Mouse (Mus musculus) lung, embryonic 16.5 days (tissue): ENCODE results near the gene Slc6a2. TPM values are rescaled to one million over a fixed set of nuclear protein-coding genes. Genes with fewer than 3 reads are reported as not detected.

Experiments used
- ATAC-seq: fragments of 200-750 bp; cut with Nextera tagmentation; 2 replicates; pipeline ENCODE4 v1.8.0; 2017; ENCODE audit warnings: low read depth, mild to moderate bottlenecking, moderate library complexity
- H3K27ac ChIP-seq: fragments of 300-500 bp; sonication (generic); 2 replicates; pipeline ENCODE4 v1.5.1; 2014; ENCODE audit warnings: mild to moderate bottlenecking, control low read depth, low read length
- H3K27me3 ChIP-seq: fragments of 300-500 bp; sonication (generic); 2 replicates; pipeline ENCODE4 v1.6.1; 2014; ENCODE audit warnings: low read depth, low read length, mixed read lengths; ENCODE audit not compliant: control insufficient read depth, insufficient read depth
- H3K36me3 ChIP-seq: fragments of 300-500 bp; sonication (generic); 2 replicates; pipeline ENCODE4 v1.6.1; 2014; ENCODE audit warnings: low read length; ENCODE audit not compliant: control insufficient read depth, insufficient read depth
- H3K4me1 ChIP-seq: fragments of 300-500 bp; sonication (generic); replicated peaks from 2 replicates; pipeline ENCODE4 v1.6.1; 2014; ENCODE audit warnings: low read length, mixed read lengths; ENCODE audit not compliant: control insufficient read depth, insufficient read depth
- H3K4me2 ChIP-seq: fragments of 300-500 bp; sonication (generic); 2 replicates; pipeline ENCODE4 v1.6.1; 2014; ENCODE audit warnings: low read depth, low read length, control low read depth
- H3K4me3 ChIP-seq: fragments of 300-500 bp; sonication (generic); 2 replicates; pipeline ENCODE4 v1.5.1; 2014; ENCODE audit warnings: mild to moderate bottlenecking, low read length, control low read depth
- H3K9ac ChIP-seq: fragments of 300-500 bp; sonication (generic); 2 replicates; pipeline ENCODE4 v1.6.1; 2014; ENCODE audit warnings: low read length, control low read depth
- H3K9me3 ChIP-seq: fragments of 300-500 bp; sonication (generic); 2 replicates; pipeline ENCODE4 v1.6.1; 2016; ENCODE audit warnings: low read length; ENCODE audit not compliant: control insufficient read depth
- WGBS: fragments of 180-500 bp; shearing (Covaris S2); extraction: QIAGEN DNeasy Blood & Tissue Kit; methylation state at CpG from one replicate; pipeline ENCODE4 v1.1.7; 2014; 5-methylcytosine and 5-hydroxymethylcytosine counted together
- polyA plus RNA-seq: library from polyadenylated mRNA; unstranded; fragments of >200 nt; fragmentation: Nextera tagmentation; extraction: Ambion mirVana; gene quantifications from 2 replicates; pipeline ENCODE4 v1.2.1, GENCODE M21; 2015

The Slc6a2 gene
- polyA plus RNA-seq, 1 experiment from 2014 or later: 0.58 TPM

DNA sequence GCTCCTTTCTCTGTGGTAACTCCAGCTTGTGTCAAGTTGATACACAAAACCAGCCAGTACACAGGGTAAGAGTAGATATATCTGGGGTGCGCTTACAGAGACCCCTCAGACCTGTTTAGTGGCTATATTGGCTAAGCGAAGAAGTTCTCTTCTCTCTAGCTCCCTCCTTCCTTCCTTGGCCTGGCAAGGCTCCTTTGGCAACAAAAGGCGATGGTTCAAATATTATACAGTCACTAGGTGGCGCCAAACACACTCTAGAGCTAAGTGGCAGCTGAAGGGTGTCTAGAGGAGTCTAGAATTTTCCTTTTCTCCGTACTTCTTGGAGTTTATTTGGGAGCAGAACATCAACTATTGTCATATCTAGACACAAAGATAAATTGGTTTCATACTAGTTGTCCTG lies 50.4 kb downstream of the Slc6a2 start:
- Histone ChIP-seq H3K4me2 (no peak overlapping the region), H3K36me3 (no peaks in the 10 kb centered on the region), H3K9ac (no peak overlapping the region), H3K27ac (no peak overlapping the region), H3K27me3 (no peaks in the 10 kb centered on the region), H3K4me1 (no peaks in the 10 kb centered on the region), H3K9me3 (no peaks in the 10 kb centered on the region), H3K4me3 (no peak overlapping the region)
- 21% methylated on average over 5 of the region's 5 CpGs for WGBS
- ATAC-seq: no peak

DNA sequence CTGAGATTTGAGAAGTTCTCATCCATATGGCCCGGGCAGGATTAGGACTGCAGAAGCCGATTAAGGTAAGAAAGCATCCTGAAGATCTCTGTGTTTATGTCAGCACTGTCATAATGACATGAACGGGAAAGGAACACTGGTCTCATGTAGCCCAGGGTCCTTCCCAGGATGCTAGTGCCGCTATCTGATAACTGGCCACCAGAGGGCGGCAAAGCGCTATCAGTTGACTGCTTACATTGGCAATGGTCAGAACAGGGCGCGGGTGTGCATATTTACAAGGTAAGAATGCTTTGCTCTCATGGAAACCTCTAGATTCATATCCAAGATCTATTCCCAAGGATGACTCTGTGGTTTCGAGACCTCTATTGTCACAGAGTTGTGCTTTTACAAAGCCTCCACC lies 51.6 kb downstream of the Slc6a2 start:
- H3K4me1 ChIP-seq: no peaks in the 10 kb centered on the region
- ATAC-seq: peak; percentile 75
- no peak overlapping the region for H3K4me3 ChIP-seq
- no peaks in the 10 kb centered on the region for H3K36me3 ChIP-seq
- no peaks in the 10 kb centered on the region for H3K27me3 ChIP-seq
- no peak overlapping the region for H3K9ac ChIP-seq
- H3K27ac ChIP-seq: no peak overlapping the region
- H3K9me3 ChIP-seq: no peaks in the 10 kb centered on the region
- no peak overlapping the region for H3K4me2 ChIP-seq
- WGBS: 8% methylated on average over 9 of the region's 9 CpGs

DNA sequence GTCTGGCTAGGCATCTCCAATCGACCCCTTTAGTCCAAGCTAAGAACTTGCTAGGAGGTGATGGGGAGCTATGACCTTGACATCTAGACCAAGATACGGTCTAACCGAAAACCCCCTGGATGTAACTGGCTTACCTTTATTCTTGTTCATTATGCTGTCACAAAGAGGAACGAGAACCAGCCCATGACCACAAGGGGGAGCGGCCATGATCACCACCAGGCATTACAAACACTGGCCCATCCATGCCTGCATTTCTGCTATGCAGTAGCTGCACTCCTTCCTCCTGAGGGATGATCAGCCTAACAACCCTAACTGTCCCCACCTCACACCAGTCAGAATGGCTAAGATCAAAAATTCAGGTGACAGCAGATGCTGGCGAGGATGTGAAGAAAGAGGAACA lies 52.3 kb downstream of the Slc6a2 start:
- WGBS: 75% methylated on average over 6 of the region's 6 CpGs
- H3K27me3 ChIP-seq: no peaks in the 10 kb centered on the region
- H3K4me1 ChIP-seq: no peaks in the 10 kb centered on the region
- H3K36me3 ChIP-seq: no peaks in the 10 kb centered on the region
- H3K9me3 ChIP-seq: no peaks in the 10 kb centered on the region
- H3K9ac ChIP-seq: no peak overlapping the region
- ATAC-seq: no peak
- H3K4me2 ChIP-seq: no peak overlapping the region
- no peak overlapping the region for H3K4me3 ChIP-seq
- no peak overlapping the region for H3K27ac ChIP-seq

DNA sequence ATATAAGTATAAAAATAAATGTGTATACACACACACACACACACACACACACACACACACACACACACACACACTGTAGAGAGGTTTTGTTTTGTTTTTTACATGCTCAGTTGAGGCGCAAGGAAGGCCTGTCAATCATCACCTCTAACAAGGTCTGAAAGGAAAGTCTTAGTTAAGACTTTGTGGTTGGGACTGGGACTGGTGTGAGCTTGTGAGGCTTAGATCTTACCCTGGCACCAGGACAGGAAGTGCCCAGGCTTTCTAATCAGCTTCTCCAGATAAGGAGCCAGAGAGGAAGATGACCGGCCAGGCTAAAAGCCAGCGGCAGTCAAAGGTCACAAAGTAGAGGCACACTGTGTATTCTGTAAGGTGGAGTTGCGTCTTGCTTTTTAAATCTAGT lies 54.4 kb downstream of the Slc6a2 start:
- no peaks in the 10 kb centered on the region for H3K36me3 ChIP-seq
- no peak overlapping the region for H3K4me2 ChIP-seq
- no peaks in the 10 kb centered on the region for H3K9me3 ChIP-seq
- H3K27ac ChIP-seq: no peak overlapping the region
- no peak overlapping the region for H3K4me3 ChIP-seq
- no peaks in the 10 kb centered on the region for H3K4me1 ChIP-seq
- 49% methylated on average over 4 of the region's 4 CpGs for WGBS
- no peaks in the 10 kb centered on the region for H3K27me3 ChIP-seq
- ATAC-seq: no peak
- no peak overlapping the region for H3K9ac ChIP-seq

DNA sequence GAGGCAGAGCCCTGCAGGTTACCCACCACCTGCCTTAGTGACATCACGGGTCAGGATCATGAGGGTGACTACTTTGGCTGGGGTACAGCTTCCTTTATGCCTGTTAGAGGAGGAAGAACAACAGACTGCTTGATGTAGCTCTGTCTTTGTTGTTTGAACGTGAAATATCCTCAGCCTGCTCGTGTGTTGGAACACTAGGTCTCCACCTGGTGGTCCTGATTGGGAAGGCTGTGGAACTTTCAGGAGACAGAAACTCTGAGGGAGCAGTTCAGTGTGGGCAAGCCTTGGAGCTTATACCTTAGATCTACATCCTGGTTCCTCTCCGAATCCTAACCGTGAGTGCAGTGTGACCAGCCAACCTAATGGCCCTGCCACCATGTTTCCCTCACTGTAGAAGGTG lies 61.9 kb downstream of the Slc6a2 start:
- no peak overlapping the region for H3K27ac ChIP-seq
- no peak overlapping the region for H3K9ac ChIP-seq
- H3K36me3 ChIP-seq: no peaks in the 10 kb centered on the region
- H3K4me3 ChIP-seq: no peak overlapping the region
- WGBS: 59% methylated on average over 5 of the region's 5 CpGs
- H3K27me3 ChIP-seq: no peaks in the 10 kb centered on the region
- H3K9me3 ChIP-seq: no peaks in the 10 kb centered on the region
- H3K4me1 ChIP-seq: no peaks in the 10 kb centered on the region
- no peak overlapping the region for H3K4me2 ChIP-seq
- no peak for ATAC-seq

DNA sequence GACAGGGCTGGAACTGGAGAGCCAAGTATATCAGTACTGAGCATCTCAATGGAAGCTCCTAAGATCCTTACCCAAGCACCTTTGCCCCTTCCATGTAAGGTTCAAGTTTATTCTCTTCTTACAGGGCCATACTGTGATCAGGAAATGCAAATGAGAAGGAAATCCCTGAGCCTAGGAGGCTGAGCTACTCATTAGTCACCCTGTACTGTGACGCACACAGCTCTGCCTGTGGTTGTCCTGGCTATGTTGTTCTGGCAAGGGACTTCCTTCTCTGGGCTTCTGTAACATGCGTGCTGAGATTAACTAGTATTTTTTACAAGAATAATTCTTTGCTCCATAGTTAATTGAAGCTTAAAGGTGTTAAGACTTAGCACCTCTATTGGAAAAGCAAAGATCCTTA lies 70.8 kb downstream of the Slc6a2 start:
- Histone ChIP-seq H3K27ac (no peak overlapping the region), H3K9ac (no peak overlapping the region), H3K4me3 (no peak overlapping the region), H3K36me3 (no peaks in the 10 kb centered on the region), H3K27me3 (no peaks in the 10 kb centered on the region), H3K9me3 (no peaks in the 10 kb centered on the region), H3K4me2 (no peak overlapping the region), H3K4me1 (no peaks in the 10 kb centered on the region)
- ATAC-seq: no peak
- WGBS: 67% methylated on average over 2 of the region's 2 CpGs

DNA sequence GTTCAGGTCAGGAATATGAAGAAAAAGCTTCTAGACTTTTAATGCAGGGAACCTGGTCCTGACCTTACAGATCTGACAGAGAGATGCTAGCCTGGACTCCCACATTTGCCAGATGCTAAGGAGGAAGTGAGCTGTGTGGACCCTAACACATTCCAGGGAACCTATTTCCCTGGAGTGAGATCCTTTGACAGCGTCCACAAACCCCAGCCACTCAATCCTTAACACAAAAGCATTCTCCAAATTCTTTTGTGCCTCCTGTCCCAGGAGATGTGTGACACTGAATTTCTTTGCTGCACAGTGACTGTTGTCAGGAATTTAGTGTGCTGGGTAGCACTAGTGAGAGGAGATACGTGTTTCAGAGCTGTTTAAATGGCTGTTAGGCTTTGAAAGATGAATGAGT lies 79.0 kb downstream of the Slc6a2 start:
- Histone ChIP-seq H3K9me3 (no peaks in the 10 kb centered on the region), H3K4me3 (no peak overlapping the region), H3K4me1 (peaks cover 2% of the 10 kb centered on the region; the same call in 1 of the 2 replicates), H3K27me3 (no peaks in the 10 kb centered on the region), H3K27ac (no peak overlapping the region), H3K9ac (no peak overlapping the region), H3K36me3 (no peaks in the 10 kb centered on the region), H3K4me2 (no peak overlapping the region)
- WGBS: 8% methylated on average over 2 of the region's 2 CpGs
- no peak for ATAC-seq

DNA sequence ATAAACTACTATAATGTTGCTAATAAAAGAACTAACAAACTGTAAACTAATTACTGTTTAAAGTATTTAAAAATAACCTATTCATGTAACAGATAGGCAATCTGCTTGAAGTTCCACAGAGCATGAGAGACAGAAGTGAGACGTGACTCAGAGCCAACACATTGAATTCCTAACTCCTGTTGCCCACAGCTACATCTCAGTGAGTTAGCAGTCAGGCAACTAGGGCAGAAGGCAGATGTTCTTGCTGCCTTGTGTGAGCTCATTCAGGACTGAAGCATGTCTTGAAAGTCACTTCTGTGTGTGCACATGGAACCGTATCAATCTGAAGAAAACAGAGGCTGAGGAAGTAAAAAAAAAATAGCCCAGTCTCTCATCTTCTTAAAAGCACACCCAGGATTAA lies 80.4 kb downstream of the Slc6a2 start:
- no peak overlapping the region for H3K4me3 ChIP-seq
- WGBS: 53% methylated on average over 2 of the region's 2 CpGs
- H3K27me3 ChIP-seq: no peaks in the 10 kb centered on the region
- no peak overlapping the region for H3K27ac ChIP-seq
- peaks cover 2% of the 10 kb centered on the region; the same call in 1 of the 2 replicates for H3K4me1 ChIP-seq
- H3K9ac ChIP-seq: no peak overlapping the region
- no peak overlapping the region for H3K4me2 ChIP-seq
- H3K9me3 ChIP-seq: no peaks in the 10 kb centered on the region
- ATAC-seq: no peak
- no peaks in the 10 kb centered on the region for H3K36me3 ChIP-seq

DNA sequence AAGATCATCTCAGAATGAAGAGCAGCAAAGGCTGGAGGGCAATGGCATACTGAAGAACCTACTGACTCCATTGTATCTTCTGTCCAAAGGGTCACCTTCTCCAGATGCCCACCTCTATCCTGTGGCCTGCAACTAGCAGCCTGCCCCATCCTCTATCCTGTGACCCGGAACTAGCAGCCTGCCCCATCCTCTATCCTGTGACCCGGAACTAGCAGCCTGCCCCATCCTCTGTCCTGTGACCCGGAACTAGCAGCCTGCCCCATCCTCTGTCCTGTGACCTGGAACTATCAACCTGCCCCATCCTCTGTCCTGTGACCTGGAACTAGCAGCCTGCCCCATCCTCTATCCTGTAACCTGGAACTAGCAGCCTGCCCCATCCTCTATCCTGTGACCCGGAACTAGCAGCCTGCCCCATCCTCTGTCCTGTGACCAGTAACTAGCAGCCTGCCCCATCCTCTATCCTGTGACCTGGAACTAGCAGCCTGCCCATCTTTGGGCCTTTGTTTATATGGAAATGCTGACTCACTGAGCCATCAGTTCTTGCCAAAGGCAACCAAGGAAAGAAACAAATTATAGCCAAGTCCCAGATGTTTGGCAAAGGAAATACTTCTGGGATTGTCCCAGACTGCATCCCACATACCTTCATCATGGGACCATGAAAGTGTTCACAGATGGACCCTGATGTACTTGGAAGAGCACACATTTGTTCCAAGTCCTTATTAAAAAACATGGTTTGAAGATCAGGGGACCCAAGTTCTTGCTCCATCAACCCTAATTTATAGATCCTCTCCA lies 81.1 kb downstream of the Slc6a2 start:
- ATAC-seq: no peak
- Histone ChIP-seq H3K36me3 (no peaks in the 10 kb centered on the region), H3K9ac (no peak overlapping the region), H3K27me3 (no peaks in the 10 kb centered on the region), H3K4me1 (peaks cover 2% of the 10 kb centered on the region; the same call in 1 of the 2 replicates), H3K27ac (no peak overlapping the region), H3K4me2 (no peak overlapping the region), H3K9me3 (no peaks in the 10 kb centered on the region), H3K4me3 (no peak overlapping the region)
- 82% methylated on average over 4 of the region's 4 CpGs for WGBS
